Mouse (Mus musculus) large intestine, adult 2 months (tissue): ENCODE measurements around the gene Sptan1. TPM values are rescaled to one million over a fixed set of nuclear protein-coding genes. Genes with fewer than 3 reads are reported as not detected.

Source experiments
- DNase-seq: peaks from one replicate; pipeline ENCODE4 v3.0.0-alpha.2; 2012; ENCODE audit warnings: low read depth, low spot score
- WGBS: fragments of 180-500 bp; shearing (Covaris S2); methylation state at CpG from one replicate; pipeline ENCODE4 v1.1.7; 2018; 5-methylcytosine and 5-hydroxymethylcytosine counted together
- polyA plus RNA-seq: library from polyadenylated mRNA; depleted of rRNA; stranded (reverse); fragments of >200 nt; gene quantifications from 2 replicates; pipeline ENCODE4 v1.2.3, GENCODE M21; 2012; rRNA removed

The Sptan1 gene
- polyA plus RNA-seq, 1 experiment, result 155 TPM

- 29% methylated on average over 10 of the region's 10 CpGs for WGBS
- DNase-seq, result no peak
Observed at GRCm38 (mm10) chr2:30078349-30078712, 113.0 kb downstream of the Sptan1 start.

GRCm38 (mm10) chr2:30078760-30079159 is 113.4 kb downstream of the Sptan1 start:
- DNase-seq, result no peak
- 78% methylated on average over 4 of the region's 4 CpGs for WGBS

GRCm38 (mm10) chr2:30080181-30080800 is 114.9 kb downstream of the Sptan1 start:
- no peak for DNase-seq
- WGBS, result 89% methylated on average over 15 of the region's 15 CpGs

Other genes starting within 250 kb of the Sptan1 start
- gene Gm13420, start 213.9 kb upstream of the Sptan1 start, polyA plus RNA-seq, result 0.16 and 0.17 TPM in 2 replicates
- gene Gm13547, start 206.2 kb upstream of the Sptan1 start, polyA plus RNA-seq, result not detected in 2 replicates
- 45.6 and 61.9 TPM in 2 replicates for gene Coq4, start 178.1 kb upstream of the Sptan1 start, polyA plus RNA-seq
- 30.7 and 39.8 TPM in 2 replicates for gene Trub2, start 177.1 kb upstream of the Sptan1 start, polyA plus RNA-seq
- 258 and 558 TPM in 2 replicates for gene Slc27a4, start 162.9 kb upstream of the Sptan1 start, polyA plus RNA-seq
- gene Urm1, start 145.5 kb upstream of the Sptan1 start, polyA plus RNA-seq, result 45.5 and 46.8 TPM in 2 replicates
- 6.3 and 6.8 TPM in 2 replicates for gene Cercam, start 96.4 kb upstream of the Sptan1 start, polyA plus RNA-seq
- gene Odf2, start 76.3 kb upstream of the Sptan1 start, polyA plus RNA-seq, result 16.7 and 21.0 TPM in 2 replicates
- gene Gle1, start 30.1 kb upstream of the Sptan1 start, polyA plus RNA-seq, result 13.2 and 16.9 TPM in 2 replicates
- 10.9 and 11.2 TPM in 2 replicates for gene Wdr34, start 83.3 kb downstream of the Sptan1 start, polyA plus RNA-seq
- gene Set, start 91.8 kb downstream of the Sptan1 start, polyA plus RNA-seq, result 39.5 and 42.1 TPM in 2 replicates
- 9.2 and 13.2 TPM in 2 replicates for gene Pkn3, start 112.1 kb downstream of the Sptan1 start, polyA plus RNA-seq
- 93.5 and 106 TPM in 2 replicates for gene Zdhhc12, start 128.1 kb downstream of the Sptan1 start, polyA plus RNA-seq
- gene Zer1, start 159.0 kb downstream of the Sptan1 start, polyA plus RNA-seq, result 22.8 and 34.4 TPM in 2 replicates
- gene Tbc1d13, start 168.2 kb downstream of the Sptan1 start, polyA plus RNA-seq, result 69.9 and 88.8 TPM in 2 replicates
- 33.5 and 42.0 TPM in 2 replicates for gene Endog, start 205.9 kb downstream of the Sptan1 start, polyA plus RNA-seq
- gene Spout1, start 212.9 kb downstream of the Sptan1 start, polyA plus RNA-seq, result 25.4 and 26.4 TPM in 2 replicates
- gene Kyat1, start 240.3 kb downstream of the Sptan1 start, polyA plus RNA-seq, result 19.6 and 53.2 TPM in 2 replicates